Mouse (Mus musculus) heart, postnatal 0 days (tissue): ENCODE data around the gene Fn1.

Source experiments
- CTCF ChIP-seq: IDR thresholded peaks from 2 replicates; pipeline ENCODE4 v1.5.1; 2016; ENCODE audit warnings: antibody characterized with exemption, control low read depth, low read depth
- EP300 ChIP-seq: IDR thresholded peaks from 2 replicates; pipeline ENCODE4 v1.6.1; 2016; ENCODE audit warnings: antibody characterized with exemption, low read depth

DNA sequence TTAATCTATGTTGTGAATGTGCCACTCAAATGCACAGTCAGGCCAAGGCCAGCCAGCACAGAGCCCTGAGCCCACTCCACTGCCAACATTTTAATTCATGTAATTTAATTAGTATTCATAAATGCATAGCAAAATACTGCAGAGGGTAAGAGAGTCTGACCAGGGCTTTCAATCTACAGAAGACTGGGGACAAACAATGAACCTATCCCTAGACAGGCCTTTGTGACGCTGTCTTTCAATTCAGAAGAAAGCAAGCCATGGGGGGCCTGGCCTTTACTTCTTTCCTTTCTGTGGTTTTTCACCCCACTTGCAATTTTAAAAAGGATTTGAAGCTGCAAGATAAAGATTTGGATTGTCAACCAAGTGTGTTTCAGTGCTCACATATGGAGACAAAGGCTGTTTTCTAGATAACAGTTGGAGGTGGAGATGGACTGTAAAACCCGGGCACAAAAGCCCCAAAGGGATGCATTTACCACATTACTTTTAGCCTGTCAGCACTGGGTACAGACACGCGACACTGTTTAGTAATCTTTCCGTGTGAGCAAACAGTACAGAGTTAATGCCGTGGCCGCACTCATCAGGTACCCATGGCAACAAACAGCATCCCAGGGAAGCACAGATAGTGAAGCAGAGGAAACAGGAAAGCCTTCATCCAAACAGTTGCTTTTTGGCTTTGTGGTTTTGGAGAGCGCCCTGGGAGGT lies 38.3 kb downstream of the Fn1 start:
- TF ChIP-seq CTCF, result no peak
- TF ChIP-seq EP300, result no peak
